ENCODE assay signal across 33 mouse cellular contexts in the genomic region with DNA sequence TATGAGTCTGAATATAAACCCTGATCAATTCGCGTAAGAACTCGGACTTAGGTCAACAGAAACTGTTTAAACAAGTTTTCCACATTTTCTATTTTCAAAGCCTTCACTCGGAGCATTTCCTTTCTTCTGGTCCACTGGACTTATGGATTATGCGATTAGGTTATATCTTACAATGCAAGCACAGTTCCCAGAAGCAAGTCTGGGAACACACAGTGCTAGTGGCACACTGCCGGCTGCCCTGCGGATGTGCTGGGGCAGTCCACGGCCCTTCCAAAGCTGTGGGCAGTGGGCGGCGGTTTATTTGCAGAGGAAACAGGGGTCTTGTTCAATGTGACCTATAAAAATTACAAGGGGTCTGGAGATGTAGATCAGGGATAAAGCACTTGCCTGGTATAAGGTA.
A peak's percentile ranks its signal among the peaks of the same experiment; 100 is the strongest.
DNase-seq lines count a peak whose midpoint lies in the region; ATAC-seq and TF ChIP-seq lines count a peak whose summit lies in the region.
"Had no signal": no experiment of that assay in that cellular context is flagged by ENCODE, and none has a peak within 500 bp of the region (broad histone marks: within the 10 kb centered on the region; RNA-seq: fewer than 3 reads in every experiment).

No protein-coding gene starts in this region.

- peak overlapping the region; percentile 50; the same call in 1 of the 2 replicates for H3K27ac ChIP-seq in embryonic facial prominence, embryonic 12.5 days
- no peak overlapping the region for H3K27ac ChIP-seq in embryonic facial prominence, embryonic 10.5 days (replicated peaks)
- 0 out of 2 replicates have a peak overlapping the region, but pooled peaks have one; percentile 1 for H3K27ac ChIP-seq in lung, embryonic 14.5 days (ENCODE audit: low read depth)
- no peak overlapping the region for H3K27ac ChIP-seq in lung, postnatal 0 days (ENCODE audit: low read length)
- 0 out of 2 replicates have a peak overlapping the region, but pooled peaks have one; percentile 17 for H3K27ac ChIP-seq in limb, embryonic 13.5 days
- H3K27ac ChIP-seq: forebrain, embryonic 10.5 days; forebrain, embryonic 15.5 days; heart, embryonic 15.5 days; hindbrain, embryonic 13.5 days; limb, embryonic 15.5 days; liver, embryonic 13.5 days; neural tube, embryonic 12.5 days had no signal

- DNase-seq in embryonic facial prominence, embryonic 10.5 days (ENCODE audit: low spot score), result no peak
- peak; percentile 37 for DNase-seq in lung, embryonic 14.5 days
- DNase-seq in lung, postnatal 0 days (ENCODE audit: low spot score), result no peak
- no peak for DNase-seq in right cerebral cortex, postnatal 4 days
- DNase-seq in layer of hippocampus, adult 9-10 months (ENCODE audit: low spot score), result no peak
- DNase-seq in heart, postnatal 4 days, result no peak
- DNase-seq: adrenal gland, adult 2 months; cerebellum, adult 8-10 months; cerebellum, postnatal 25 days; gastrocnemius, postnatal 25 days; heart, adult 11 months; heart, postnatal 36 days; kidney, adult 2 months; kidney, postnatal 4 days; layer of hippocampus, postnatal 36 days; liver, embryonic 13.5 days; lung, adult 18-20 months; lung, postnatal 36 days; thymus, adult 18-20 months; thymus, postnatal 25 days had no signal

- TF ChIP-seq EP300 in lung, postnatal 0 days (IDR thresholded peaks at IDR 0.05), result no peak

- TF ChIP-seq CTCF in lung, embryonic 14.5 days (IDR thresholded peaks at IDR 0.05; ENCODE audit: low read depth), result no peak
- no peak for TF ChIP-seq CTCF in lung, postnatal 0 days (IDR thresholded peaks at IDR 0.05)

- no peak overlapping the region for H3K4me3 ChIP-seq in embryonic facial prominence, embryonic 12.5 days
- H3K4me3 ChIP-seq in embryonic facial prominence, embryonic 10.5 days, result no peak overlapping the region
- no peak overlapping the region for H3K4me3 ChIP-seq in lung, embryonic 14.5 days (ENCODE audit: low read depth, low read length)
- no peak overlapping the region for H3K4me3 ChIP-seq in lung, postnatal 0 days (ENCODE audit: low read depth, low read length)
- H3K4me3 ChIP-seq in limb, embryonic 13.5 days, result no peak overlapping the region
- H3K4me3 ChIP-seq: forebrain, embryonic 10.5 days; forebrain, embryonic 15.5 days; heart, embryonic 10.5 days; heart, embryonic 15.5 days; hindbrain, embryonic 13.5 days; limb, embryonic 15.5 days; liver, embryonic 13.5 days; myocyte; neural tube, embryonic 12.5 days had no signal

- no peak for ATAC-seq in embryonic facial prominence, embryonic 12.5 days (ENCODE audit: insufficient number of reproducible peaks, insufficient read depth, low FRiP score, low TSS enrichment)
- ATAC-seq in lung, embryonic 14.5 days (ENCODE audit: insufficient read depth), result no peak; the same call in 1 of the 2 replicates
- no peak for ATAC-seq in lung, postnatal 0 days
- no peak for ATAC-seq in limb, embryonic 13.5 days (ENCODE audit: low FRiP score, low read depth)
- ATAC-seq: activated CD4-positive, CD25-positive, alpha-beta regulatory T cell, adult 4 months; forebrain, embryonic 15.5 days had no signal

- no peak overlapping the region for H3K9ac ChIP-seq in embryonic facial prominence, embryonic 12.5 days
- no peak overlapping the region for H3K9ac ChIP-seq in lung, embryonic 14.5 days
- H3K9ac ChIP-seq in lung, postnatal 0 days (replicated peaks; ENCODE audit: low read depth), result no peak overlapping the region
- H3K9ac ChIP-seq in limb, embryonic 13.5 days, result no peak overlapping the region
- H3K9ac ChIP-seq: forebrain, embryonic 15.5 days; heart, embryonic 15.5 days; hindbrain, embryonic 13.5 days; limb, embryonic 15.5 days; liver, embryonic 13.5 days; neural tube, embryonic 12.5 days had no signal

- no peaks in the 10 kb centered on the region; the same call in 1 of the 2 replicates for H3K9me3 ChIP-seq in embryonic facial prominence, embryonic 12.5 days
- 0 out of 2 replicates have a peak, but pooled peaks cover 3% of the 10 kb centered on the region for H3K9me3 ChIP-seq in embryonic facial prominence, embryonic 10.5 days
- H3K9me3 ChIP-seq in lung, embryonic 14.5 days (ENCODE audit: low read depth, low read length), result no peaks in the 10 kb centered on the region
- H3K9me3 ChIP-seq in lung, postnatal 0 days (ENCODE audit: low read length), result no peaks in the 10 kb centered on the region
- 0 out of 2 replicates have a peak, but pooled peaks cover 3% of the 10 kb centered on the region for H3K9me3 ChIP-seq in limb, embryonic 13.5 days
- H3K9me3 ChIP-seq: forebrain, embryonic 15.5 days; heart, embryonic 10.5 days; heart, embryonic 15.5 days; hindbrain, embryonic 13.5 days; limb, embryonic 15.5 days; liver, embryonic 13.5 days; neural tube, embryonic 12.5 days had no signal

- H3K36me3 ChIP-seq in embryonic facial prominence, embryonic 12.5 days, result peaks cover 5% of the 10 kb centered on the region; the same call in 1 of the 2 replicates
- peaks cover 14% of the 10 kb centered on the region; the same call in 1 of the 2 replicates for H3K36me3 ChIP-seq in embryonic facial prominence, embryonic 10.5 days (replicated peaks)
- H3K36me3 ChIP-seq in lung, embryonic 14.5 days (ENCODE audit: insufficient read depth), result no peaks in the 10 kb centered on the region
- H3K36me3 ChIP-seq in lung, postnatal 0 days (ENCODE audit: insufficient read depth, low read length), result no peaks in the 10 kb centered on the region
- H3K36me3 ChIP-seq in limb, embryonic 13.5 days, result 0 out of 2 replicates have a peak, but pooled peaks cover 6% of the 10 kb centered on the region
- H3K36me3 ChIP-seq: forebrain, embryonic 15.5 days; heart, embryonic 15.5 days; hindbrain, embryonic 13.5 days; limb, embryonic 15.5 days; liver, embryonic 13.5 days; neural tube, embryonic 12.5 days had no signal

- no peaks in the 10 kb centered on the region for H3K27me3 ChIP-seq in embryonic facial prominence, embryonic 12.5 days
- no peaks in the 10 kb centered on the region for H3K27me3 ChIP-seq in embryonic facial prominence, embryonic 10.5 days (replicated peaks; ENCODE audit: low read depth, poor library complexity, severe bottlenecking)
- H3K27me3 ChIP-seq in lung, embryonic 14.5 days (ENCODE audit: insufficient read depth, low read length), result no peaks in the 10 kb centered on the region
- no peaks in the 10 kb centered on the region for H3K27me3 ChIP-seq in lung, postnatal 0 days (replicated peaks; ENCODE audit: insufficient read depth, low read length)
- no peaks in the 10 kb centered on the region for H3K27me3 ChIP-seq in limb, embryonic 13.5 days
- H3K27me3 ChIP-seq: CH12.LX; forebrain, embryonic 15.5 days; heart, embryonic 15.5 days; hindbrain, embryonic 13.5 days; limb, embryonic 15.5 days; liver, embryonic 13.5 days; neural tube, embryonic 12.5 days had no signal

- H3K4me1 ChIP-seq in embryonic facial prominence, embryonic 12.5 days, result peaks cover 31% of the 10 kb centered on the region
- H3K4me1 ChIP-seq in embryonic facial prominence, embryonic 10.5 days, result peaks cover 67% of the 10 kb centered on the region
- peaks cover 8% of the 10 kb centered on the region for H3K4me1 ChIP-seq in lung, embryonic 14.5 days (ENCODE audit: insufficient read depth)
- H3K4me1 ChIP-seq in lung, postnatal 0 days (ENCODE audit: insufficient read depth, low read depth, low read length), result no peaks in the 10 kb centered on the region; the same call in 1 of the 2 replicates
- peaks cover 71% of the 10 kb centered on the region for H3K4me1 ChIP-seq in limb, embryonic 13.5 days
- H3K4me1 ChIP-seq: forebrain, embryonic 15.5 days; liver, embryonic 13.5 days had no signal

- whole genome bisulfite sequencing in embryonic facial prominence, embryonic 12.5 days, result 66% methylated on average over 10 of the region's 10 CpGs
- 79% methylated on average over 10 of the region's 10 CpGs for WGBS in embryonic facial prominence, embryonic 10.5 days
- 15% methylated on average over 10 of the region's 10 CpGs for WGBS in lung, embryonic 14.5 days
- 17% methylated on average over 10 of the region's 10 CpGs for WGBS in lung, postnatal 0 days
- 32% methylated on average over 10 of the region's 10 CpGs for WGBS in limb, embryonic 13.5 days

- no peak overlapping the region for H3K4me2 ChIP-seq in embryonic facial prominence, embryonic 12.5 days (replicated peaks)
- H3K4me2 ChIP-seq in lung, embryonic 14.5 days, result peak overlapping the region; percentile 23
- H3K4me2 ChIP-seq in lung, postnatal 0 days (replicated peaks; ENCODE audit: low read depth, low read length), result no peak overlapping the region
- H3K4me2 ChIP-seq in limb, embryonic 13.5 days (replicated peaks), result peak overlapping the region; percentile 38; the same call in 1 of the 2 replicates
- H3K4me2 ChIP-seq: forebrain, embryonic 15.5 days; heart, embryonic 15.5 days; hindbrain, embryonic 13.5 days; limb, embryonic 15.5 days; liver, embryonic 13.5 days; midbrain, embryonic 11.5 days; neural tube, embryonic 12.5 days had no signal

Comparison
In these comparisons a context has a peak if more than half of its experiments do, and no peak if none do; other contexts are left out.
1. H3K27ac ChIP-seq: peak in embryonic facial prominence, embryonic 12.5 days (single experiment), lung, embryonic 14.5 days (single experiment) and limb, embryonic 13.5 days (single experiment); none in embryonic facial prominence, embryonic 10.5 days (single experiment) and lung, postnatal 0 days (single experiment).
2. H3K4me2 ChIP-seq: peak in lung, embryonic 14.5 days (single experiment) and limb, embryonic 13.5 days (single experiment); none in embryonic facial prominence, embryonic 12.5 days (single experiment) and lung, postnatal 0 days (single experiment).